Mouse (Mus musculus): ENCODE results near the gene Mgp. TPM values are rescaled to one million over a fixed set of nuclear protein-coding genes. Genes with fewer than 3 reads are reported as not detected.

Mgp gene
- polyA plus RNA-seq, 1 experiment = 472 TPM

- Histone ChIP-seq H3K27me3 (ENCODE audit: control insufficient read depth, insufficient read depth, insufficient read length) (no peaks in the 10 kb centered on the region), H3K4me3 (ENCODE audit: insufficient read depth, poor library complexity, severe bottlenecking) (no peak overlapping the region), H3K36me3 (ENCODE audit: control insufficient read depth, insufficient read depth) (no peaks in the 10 kb centered on the region), H3ac (ENCODE audit: control insufficient read depth, insufficient read length, low read depth) (no peak overlapping the region), H3K79me2 (ENCODE audit: control insufficient read depth, insufficient read depth) (no peaks in the 10 kb centered on the region), H3K79me3 (ENCODE audit: low read depth) (no peaks in the 10 kb centered on the region)
- TF ChIP-seq MAX (IDR thresholded peaks at IDR 0.05) = no peak
- no peak for TF ChIP-seq USF1 (IDR thresholded peaks at IDR 0.05; ENCODE audit: low read depth)
- TF ChIP-seq CTCF (IDR thresholded peaks at IDR 0.05; ENCODE audit: control insufficient read depth, insufficient read depth, insufficient read length) = no peak
- no peak for TF ChIP-seq MYOG (IDR thresholded peaks at IDR 0.05; ENCODE audit: control insufficient read depth, extremely low read depth, insufficient read length)
- no peak for TF ChIP-seq FOSL1 (IDR thresholded peaks at IDR 0.05; ENCODE audit: insufficient read depth, low read length, poor library complexity, severe bottlenecking)
- TF ChIP-seq MYOD1 (IDR thresholded peaks at IDR 0.05; ENCODE audit: control insufficient read depth, insufficient read length, low read depth) = no peak
- TF ChIP-seq CEBPB (IDR thresholded peaks at IDR 0.05; ENCODE audit: low read depth) = no peak
Observed at GRCm38 (mm10) chr6:136883961-136884360, 8.3 kb upstream of the Mgp start.

- no peaks in the 10 kb centered on the region for H3K36me3 ChIP-seq (ENCODE audit: control insufficient read depth, insufficient read depth)
- H3K79me2 ChIP-seq (ENCODE audit: control insufficient read depth, insufficient read depth) = no peaks in the 10 kb centered on the region
- H3K27me3 ChIP-seq (ENCODE audit: control insufficient read depth, insufficient read depth, insufficient read length) = no peaks in the 10 kb centered on the region
- H3K79me3 ChIP-seq (ENCODE audit: low read depth) = no peaks in the 10 kb centered on the region
- no peak overlapping the region for H3ac ChIP-seq (ENCODE audit: control insufficient read depth, insufficient read length, low read depth)
- no peak overlapping the region for H3K4me3 ChIP-seq (ENCODE audit: insufficient read depth, poor library complexity, severe bottlenecking)
- no peak for TF ChIP-seq MYOG (IDR thresholded peaks at IDR 0.05; ENCODE audit: control insufficient read depth, extremely low read depth, insufficient read length)
- no peak for TF ChIP-seq MYOD1 (IDR thresholded peaks at IDR 0.05; ENCODE audit: control insufficient read depth, insufficient read length, low read depth)
- no peak for TF ChIP-seq USF1 (IDR thresholded peaks at IDR 0.05; ENCODE audit: low read depth)
- no peak for TF ChIP-seq MAX (IDR thresholded peaks at IDR 0.05)
- no peak for TF ChIP-seq FOSL1 (IDR thresholded peaks at IDR 0.05; ENCODE audit: insufficient read depth, low read length, poor library complexity, severe bottlenecking)
- TF ChIP-seq CTCF (IDR thresholded peaks at IDR 0.05; ENCODE audit: control insufficient read depth, insufficient read depth, insufficient read length) = no peak
- TF ChIP-seq CEBPB (IDR thresholded peaks at IDR 0.05; ENCODE audit: low read depth) = no peak
Observed at GRCm38 (mm10) chr6:136883431-136883915, 7.8 kb upstream of the Mgp start.

GRCm38 (mm10) chr6:136881678-136882077 lies 6.1 kb upstream of the Mgp start:
- H3K27me3 ChIP-seq (ENCODE audit: control insufficient read depth, insufficient read depth, insufficient read length) = no peaks in the 10 kb centered on the region
- H3ac ChIP-seq (ENCODE audit: control insufficient read depth, insufficient read length, low read depth) = no peak overlapping the region
- no peaks in the 10 kb centered on the region for H3K79me3 ChIP-seq (ENCODE audit: low read depth)
- no peaks in the 10 kb centered on the region for H3K36me3 ChIP-seq (ENCODE audit: control insufficient read depth, insufficient read depth)
- H3K4me3 ChIP-seq (ENCODE audit: insufficient read depth, poor library complexity, severe bottlenecking) = no peak overlapping the region
- no peaks in the 10 kb centered on the region for H3K79me2 ChIP-seq (ENCODE audit: control insufficient read depth, insufficient read depth)
- TF ChIP-seq FOSL1 (IDR thresholded peaks at IDR 0.05; ENCODE audit: insufficient read depth, low read length, poor library complexity, severe bottlenecking) (no peak), CTCF (IDR thresholded peaks at IDR 0.05; ENCODE audit: control insufficient read depth, insufficient read depth, insufficient read length) (no peak), USF1 (IDR thresholded peaks at IDR 0.05; ENCODE audit: low read depth) (no peak), MYOD1 (IDR thresholded peaks at IDR 0.05; ENCODE audit: control insufficient read depth, insufficient read length, low read depth) (no peak), MYOG (IDR thresholded peaks at IDR 0.05; ENCODE audit: control insufficient read depth, extremely low read depth, insufficient read length) (no peak), MAX (IDR thresholded peaks at IDR 0.05) (no peak)

GRCm38 (mm10) chr6:136874599-136874998 lies 1.0 kb downstream of the Mgp start:
- H3K4me3 ChIP-seq (ENCODE audit: insufficient read depth, poor library complexity, severe bottlenecking) = no peak overlapping the region
- H3K79me2 ChIP-seq (ENCODE audit: control insufficient read depth, insufficient read depth) = no peaks in the 10 kb centered on the region
- H3ac ChIP-seq (ENCODE audit: control insufficient read depth, insufficient read length, low read depth) = no peak overlapping the region
- TF ChIP-seq USF1 (IDR thresholded peaks at IDR 0.05; ENCODE audit: low read depth) = no peak
- no peak for TF ChIP-seq CEBPB (IDR thresholded peaks at IDR 0.05; ENCODE audit: low read depth)
- TF ChIP-seq MAX (IDR thresholded peaks at IDR 0.05) = no peak
- TF ChIP-seq FOSL1 (IDR thresholded peaks at IDR 0.05; ENCODE audit: insufficient read depth, low read length, poor library complexity, severe bottlenecking) = no peak
- TF ChIP-seq MYOG (IDR thresholded peaks at IDR 0.05; ENCODE audit: control insufficient read depth, extremely low read depth, insufficient read length) = no peak
- TF ChIP-seq MYOD1 (IDR thresholded peaks at IDR 0.05; ENCODE audit: control insufficient read depth, insufficient read length, low read depth) = no peak
- TF ChIP-seq CTCF (IDR thresholded peaks at IDR 0.05; ENCODE audit: control insufficient read depth, insufficient read depth, insufficient read length) = no peak
- H3K36me3 ChIP-seq (ENCODE audit: control insufficient read depth, insufficient read depth) = no peaks in the 10 kb centered on the region
- no peaks in the 10 kb centered on the region for H3K79me3 ChIP-seq (ENCODE audit: low read depth)
- no peaks in the 10 kb centered on the region for H3K27me3 ChIP-seq (ENCODE audit: control insufficient read depth, insufficient read depth, insufficient read length)

- Histone ChIP-seq H3K79me3 (ENCODE audit: low read depth) (no peaks in the 10 kb centered on the region), H3ac (ENCODE audit: control insufficient read depth, insufficient read length, low read depth) (no peak overlapping the region), H3K27me3 (ENCODE audit: control insufficient read depth, insufficient read depth, insufficient read length) (no peaks in the 10 kb centered on the region), H3K79me2 (ENCODE audit: control insufficient read depth, insufficient read depth) (no peaks in the 10 kb centered on the region), H3K4me3 (ENCODE audit: insufficient read depth, poor library complexity, severe bottlenecking) (no peak overlapping the region), H3K36me3 (ENCODE audit: control insufficient read depth, insufficient read depth) (no peaks in the 10 kb centered on the region)
- TF ChIP-seq CTCF (IDR thresholded peaks at IDR 0.05; ENCODE audit: control insufficient read depth, insufficient read depth, insufficient read length) (no peak), CEBPB (IDR thresholded peaks at IDR 0.05; ENCODE audit: low read depth) (no peak), MAX (IDR thresholded peaks at IDR 0.05) (no peak), MYOD1 (IDR thresholded peaks at IDR 0.05; ENCODE audit: control insufficient read depth, insufficient read length, low read depth) (no peak), FOSL1 (IDR thresholded peaks at IDR 0.05; ENCODE audit: insufficient read depth, low read length, poor library complexity, severe bottlenecking) (no peak), USF1 (IDR thresholded peaks at IDR 0.05; ENCODE audit: low read depth) (no peak), MYOG (IDR thresholded peaks at IDR 0.05; ENCODE audit: control insufficient read depth, extremely low read depth, insufficient read length) (no peak)
Observed at GRCm38 (mm10) chr6:136868921-136869320, 6.7 kb downstream of the Mgp start.

GRCm38 (mm10) chr6:136866150-136866549 lies 9.5 kb downstream of the Mgp start:
- H3ac ChIP-seq (ENCODE audit: control insufficient read depth, insufficient read length, low read depth) = no peak overlapping the region
- H3K27me3 ChIP-seq (ENCODE audit: control insufficient read depth, insufficient read depth, insufficient read length) = no peaks in the 10 kb centered on the region
- H3K36me3 ChIP-seq (ENCODE audit: control insufficient read depth, insufficient read depth) = no peaks in the 10 kb centered on the region
- TF ChIP-seq CEBPB (IDR thresholded peaks at IDR 0.05; ENCODE audit: low read depth) = no peak
- TF ChIP-seq USF1 (IDR thresholded peaks at IDR 0.05; ENCODE audit: low read depth) = no peak
- TF ChIP-seq CTCF (IDR thresholded peaks at IDR 0.05; ENCODE audit: control insufficient read depth, insufficient read depth, insufficient read length) = no peak
- no peak for TF ChIP-seq MAX (IDR thresholded peaks at IDR 0.05)
- no peak for TF ChIP-seq MYOD1 (IDR thresholded peaks at IDR 0.05; ENCODE audit: control insufficient read depth, insufficient read length, low read depth)
- no peak for TF ChIP-seq MYOG (IDR thresholded peaks at IDR 0.05; ENCODE audit: control insufficient read depth, extremely low read depth, insufficient read length)
- no peak for TF ChIP-seq FOSL1 (IDR thresholded peaks at IDR 0.05; ENCODE audit: insufficient read depth, low read length, poor library complexity, severe bottlenecking)
- no peak overlapping the region for H3K4me3 ChIP-seq (ENCODE audit: insufficient read depth, poor library complexity, severe bottlenecking)
- no peaks in the 10 kb centered on the region for H3K79me2 ChIP-seq (ENCODE audit: control insufficient read depth, insufficient read depth)
- H3K79me3 ChIP-seq (ENCODE audit: low read depth) = no peaks in the 10 kb centered on the region
